Mouse (Mus musculus) frontal cortex, postnatal 10 days (tissue): Measurements from ENCODE around the gene Rhoh.

Source experiments
- DNase-seq, 2 experiments: peaks; one replicate each; pipeline ENCODE4 v3.0.0; 2022; ENCODE audit warnings: low spot score in 2 of 2, mixed read lengths in 1 of 2

The Rhoh gene

GRCm38 (mm10) chr5:65859396-65859795 lies 1.6 kb upstream of the Rhoh start:
- no peak for DNase-seq

- DNase-seq: no peak
Measured at GRCm38 (mm10) chr5:65860281-65861000, 572 bp upstream of the Rhoh start.

GRCm38 (mm10) chr5:65862217-65862927 lies 1.4 kb downstream of the Rhoh start:
- DNase-seq: no peak

GRCm38 (mm10) chr5:65863349-65863749 lies 2.3 kb downstream of the Rhoh start:
- peak in 1 of 2 experiments; percentile 16 for DNase-seq

GRCm38 (mm10) chr5:65864486-65864885 lies 3.5 kb downstream of the Rhoh start:
- DNase-seq: no peak

- DNase-seq: no peak
Measured at GRCm38 (mm10) chr5:65864946-65865345, 3.9 kb downstream of the Rhoh start.

- DNase-seq: no peak
Measured at GRCm38 (mm10) chr5:65866591-65866990, 5.6 kb downstream of the Rhoh start.

GRCm38 (mm10) chr5:65867380-65868116 lies 6.5 kb downstream of the Rhoh start:
- DNase-seq: no peak

- no peak for DNase-seq
Measured at GRCm38 (mm10) chr5:65868419-65868818, 7.4 kb downstream of the Rhoh start.

GRCm38 (mm10) chr5:65869660-65870059 lies 8.6 kb downstream of the Rhoh start:
- DNase-seq: no peak

GRCm38 (mm10) chr5:65871276-65871875 lies 10.4 kb downstream of the Rhoh start:
- no peak for DNase-seq

GRCm38 (mm10) chr5:65873212-65873611 lies 12.2 kb downstream of the Rhoh start:
- DNase-seq: no peak

- no peak for DNase-seq
Measured at GRCm38 (mm10) chr5:65875269-65875668, 14.3 kb downstream of the Rhoh start.

- DNase-seq: no peak
Measured at GRCm38 (mm10) chr5:65878367-65878766, 17.4 kb downstream of the Rhoh start.

- DNase-seq: no peak
Measured at GRCm38 (mm10) chr5:65881254-65881653, 20.2 kb downstream of the Rhoh start.

GRCm38 (mm10) chr5:65882476-65883205 lies 21.6 kb downstream of the Rhoh start:
- DNase-seq: no peak

- DNase-seq: no peak
Measured at GRCm38 (mm10) chr5:65883355-65883754, 22.3 kb downstream of the Rhoh start.

- DNase-seq: no peak
Measured at GRCm38 (mm10) chr5:65885699-65886443, 24.9 kb downstream of the Rhoh start.

- DNase-seq: no peak
Measured at GRCm38 (mm10) chr5:65888102-65888501, 27.1 kb downstream of the Rhoh start.

- no peak for DNase-seq
Measured at GRCm38 (mm10) chr5:65888998-65889397, 28.0 kb downstream of the Rhoh start.
